Mouse (Mus musculus) frontal cortex, postnatal 14 days (tissue): ENCODE results near the gene Abcf2.
A peak's percentile ranks its signal among the peaks of the same experiment; 100 is the strongest.

Experiments
- DNase-seq, 2 experiments: peaks; one replicate each; pipeline ENCODE4 v3.0.0; 2022; ENCODE audit warnings: low spot score in 2 of 2

Abcf2 gene

GRCm38 (mm10) chr5:24601911-24602750, 24.9 kb upstream of the Abcf2 start:
- no peak for DNase-seq

GRCm38 (mm10) chr5:24601071-24601835, 24.0 kb upstream of the Abcf2 start:
- no peak for DNase-seq

- DNase-seq, result no peak
Observed at GRCm38 (mm10) chr5:24600236-24600635, 23.0 kb upstream of the Abcf2 start.

GRCm38 (mm10) chr5:24599137-24599536, 21.9 kb upstream of the Abcf2 start:
- DNase-seq, result no peak

GRCm38 (mm10) chr5:24598570-24599006, 21.3 kb upstream of the Abcf2 start:
- DNase-seq, result no peak

- DNase-seq, result no peak
Observed at GRCm38 (mm10) chr5:24597901-24598569, 20.8 kb upstream of the Abcf2 start.

- peak in 1 of 2 experiments; percentile 79 for DNase-seq
Observed at GRCm38 (mm10) chr5:24597221-24597728, 20.0 kb upstream of the Abcf2 start.

GRCm38 (mm10) chr5:24596519-24597171, 19.4 kb upstream of the Abcf2 start:
- DNase-seq, result peak in 1 of 2 experiments; percentile 78

GRCm38 (mm10) chr5:24595786-24596380, 18.6 kb upstream of the Abcf2 start:
- no peak for DNase-seq

GRCm38 (mm10) chr5:24595261-24595660, 18.0 kb upstream of the Abcf2 start:
- DNase-seq, result no peak

GRCm38 (mm10) chr5:24594346-24594745, 17.1 kb upstream of the Abcf2 start:
- DNase-seq, result no peak

- DNase-seq, result no peak
Observed at GRCm38 (mm10) chr5:24593928-24594327, 16.7 kb upstream of the Abcf2 start.

GRCm38 (mm10) chr5:24593230-24593629, 16.0 kb upstream of the Abcf2 start:
- DNase-seq, result no peak

- DNase-seq, result no peak
Observed at GRCm38 (mm10) chr5:24592471-24593160, 15.3 kb upstream of the Abcf2 start.

GRCm38 (mm10) chr5:24591796-24592470, 14.7 kb upstream of the Abcf2 start:
- no peak for DNase-seq

- no peak for DNase-seq
Observed at GRCm38 (mm10) chr5:24591268-24591721, 14.0 kb upstream of the Abcf2 start.

- no peak for DNase-seq
Observed at GRCm38 (mm10) chr5:24589511-24590500, 12.5 kb upstream of the Abcf2 start.

- DNase-seq, result no peak
Observed at GRCm38 (mm10) chr5:24587200-24587577, 9.9 kb upstream of the Abcf2 start.
